7 mouse cellular contexts compared by ENCODE assay signal in genomic region chr10:85625170-85625686, GRCm38 (mm10).
DNase-seq lines count a peak whose midpoint lies in the region; ATAC-seq and TF ChIP-seq lines count a peak whose summit lies in the region.

No protein-coding gene starts in this region.

- H3K36me3 ChIP-seq in lung, embryonic 16.5 days (ENCODE audit: control insufficient read depth, insufficient read depth, low read length), result no peaks in the 10 kb centered on the region
- H3K36me3 ChIP-seq in embryonic facial prominence, embryonic 13.5 days, result no peaks in the 10 kb centered on the region
- H3K36me3 ChIP-seq in intestine, postnatal 0 days (ENCODE audit: control insufficient read depth, insufficient read depth), result no peaks in the 10 kb centered on the region
- no peaks in the 10 kb centered on the region for H3K36me3 ChIP-seq in stomach, postnatal 0 days (ENCODE audit: control insufficient read depth, insufficient read depth, low read length)

- WGBS in lung, embryonic 16.5 days, result 55% methylated on average over 4 of the region's 4 CpGs
- 40% methylated on average over 4 of the region's 4 CpGs for WGBS in embryonic facial prominence, embryonic 13.5 days
- 62% methylated on average over 4 of the region's 4 CpGs for WGBS in intestine, postnatal 0 days
- 56% methylated on average over 4 of the region's 4 CpGs for WGBS in stomach, postnatal 0 days

- H3K4me3 ChIP-seq in lung, embryonic 16.5 days (ENCODE audit: low read length), result no peak overlapping the region
- peak overlapping the region; percentile 43; the same call in 1 of the 2 replicates for H3K4me3 ChIP-seq in embryonic facial prominence, embryonic 13.5 days
- peak overlapping the region; percentile 33 for H3K4me3 ChIP-seq in intestine, postnatal 0 days (ENCODE audit: low read depth, low read length)
- peak overlapping the region; percentile 36 for H3K4me3 ChIP-seq in stomach, postnatal 0 days (ENCODE audit: low read depth, low read length)

- ATAC-seq in lung, embryonic 16.5 days (ENCODE audit: low read depth), result no peak
- no peak for ATAC-seq in embryonic facial prominence, embryonic 13.5 days (ENCODE audit: insufficient number of reproducible peaks, insufficient read depth, low FRiP score, low TSS enrichment, low read depth)
- ATAC-seq in intestine, postnatal 0 days, result no peak
- ATAC-seq in stomach, postnatal 0 days (ENCODE audit: low FRiP score, low TSS enrichment), result no peak

- DNase-seq in lung, postnatal 10 days, result no peak
- no peak for DNase-seq in stomach, postnatal 0 days (ENCODE audit: low spot score)
- no peak for DNase-seq in adrenal gland, postnatal 10 days
- DNase-seq in layer of hippocampus, adult 9-11 months, result no peak

- peaks cover 18% of the 10 kb centered on the region for H3K27me3 ChIP-seq in lung, embryonic 16.5 days (ENCODE audit: control insufficient read depth, insufficient read depth, low read depth, low read length)
- H3K27me3 ChIP-seq in embryonic facial prominence, embryonic 13.5 days, result no peaks in the 10 kb centered on the region
- no peaks in the 10 kb centered on the region for H3K27me3 ChIP-seq in intestine, postnatal 0 days (replicated peaks; ENCODE audit: control insufficient read depth, insufficient read depth, low read length)
- H3K27me3 ChIP-seq in stomach, postnatal 0 days (ENCODE audit: control insufficient read depth, insufficient read depth, low read length), result no peaks in the 10 kb centered on the region

- TF ChIP-seq EP300 in stomach, postnatal 0 days (optimal IDR thresholded peaks at IDR 0.05), result no peak

- H3K9ac ChIP-seq in lung, embryonic 16.5 days (ENCODE audit: low read length), result no peak overlapping the region
- H3K9ac ChIP-seq in embryonic facial prominence, embryonic 13.5 days, result no peak overlapping the region
- H3K9ac ChIP-seq in intestine, postnatal 0 days (ENCODE audit: low read depth, low read length), result no peak overlapping the region
- no peak overlapping the region for H3K9ac ChIP-seq in stomach, postnatal 0 days (ENCODE audit: low read length)

- no peak overlapping the region for H3K27ac ChIP-seq in lung, embryonic 16.5 days (ENCODE audit: low read length)
- H3K27ac ChIP-seq in embryonic facial prominence, embryonic 13.5 days, result no peak overlapping the region
- no peak overlapping the region for H3K27ac ChIP-seq in intestine, postnatal 0 days (ENCODE audit: low read depth, low read length)
- no peak overlapping the region for H3K27ac ChIP-seq in stomach, postnatal 0 days (replicated peaks)

- no peaks in the 10 kb centered on the region for H3K9me3 ChIP-seq in lung, embryonic 16.5 days (ENCODE audit: control insufficient read depth, low read length)
- no peaks in the 10 kb centered on the region for H3K9me3 ChIP-seq in embryonic facial prominence, embryonic 13.5 days
- H3K9me3 ChIP-seq in intestine, postnatal 0 days (ENCODE audit: control insufficient read depth), result no peaks in the 10 kb centered on the region
- no peaks in the 10 kb centered on the region for H3K9me3 ChIP-seq in stomach, postnatal 0 days (ENCODE audit: control insufficient read depth, low read length)

- peak overlapping the region; percentile 68; the same call in 1 of the 2 replicates for H3K4me2 ChIP-seq in lung, embryonic 16.5 days (ENCODE audit: low read depth, low read length)
- peak overlapping the region; percentile 75 for H3K4me2 ChIP-seq in embryonic facial prominence, embryonic 13.5 days
- peak overlapping the region; percentile 67 for H3K4me2 ChIP-seq in intestine, postnatal 0 days (replicated peaks; ENCODE audit: low read depth)
- peak overlapping the region; percentile 66 for H3K4me2 ChIP-seq in stomach, postnatal 0 days (replicated peaks; ENCODE audit: low read depth)

- TF ChIP-seq CTCF in intestine, postnatal 0 days (IDR thresholded peaks at IDR 0.05; ENCODE audit: low read depth), result no peak
- no peak for TF ChIP-seq CTCF in stomach, postnatal 0 days (IDR thresholded peaks at IDR 0.05; ENCODE audit: low read depth)

- H3K4me1 ChIP-seq in lung, embryonic 16.5 days (replicated peaks; ENCODE audit: control insufficient read depth, insufficient read depth, low read length), result no peaks in the 10 kb centered on the region
- H3K4me1 ChIP-seq in embryonic facial prominence, embryonic 13.5 days, result 0 out of 2 replicates have a peak, but pooled peaks cover 4% of the 10 kb centered on the region
- 0 out of 2 replicates have a peak, but pooled peaks cover 3% of the 10 kb centered on the region for H3K4me1 ChIP-seq in intestine, postnatal 0 days (replicated peaks; ENCODE audit: control insufficient read depth, insufficient read depth, low read length)
- H3K4me1 ChIP-seq in stomach, postnatal 0 days (replicated peaks; ENCODE audit: control insufficient read depth, insufficient read depth), result no peaks in the 10 kb centered on the region
